Mouse (Mus musculus) small intestine, adult 2 months (tissue): ENCODE data around the gene Asic2. TPM values are rescaled to one million over a fixed set of nuclear protein-coding genes. Genes with fewer than 3 reads are reported as not detected.

Experiments used
- H3K27ac ChIP-seq: fragments of 200-500 bp; 2 replicates; pipeline ENCODE4 v1.5.1; 2012; ENCODE audit warnings: low read depth, low read length, control low read depth, inconsistent platforms; ENCODE audit not compliant: insufficient read depth
- H3K27me3 ChIP-seq: fragments of 200-500 bp; 2 replicates; pipeline ENCODE4 v1.6.1; 2012; ENCODE audit warnings: mild to moderate bottlenecking, moderate library complexity, low read length, inconsistent platforms; ENCODE audit not compliant: control insufficient read depth, insufficient read depth
- H3K36me3 ChIP-seq: fragments of 200-500 bp; 2 replicates; pipeline ENCODE4 v1.6.1; 2012; ENCODE audit warnings: mild to moderate bottlenecking, low read length, control low read depth, inconsistent platforms; ENCODE audit not compliant: control insufficient read depth, insufficient read depth
- H3K4me1 ChIP-seq: fragments of 200-500 bp; 2 replicates; pipeline ENCODE4 v1.6.1; 2012; ENCODE audit warnings: low read length, inconsistent platforms, mixed read lengths; ENCODE audit not compliant: control insufficient read depth, insufficient read depth, insufficient read length
- H3K4me3 ChIP-seq: fragments of 200-500 bp; 2 replicates; pipeline ENCODE4 v1.5.1; 2012; ENCODE audit warnings: low read depth, mild to moderate bottlenecking, control low read depth, inconsistent platforms, low read length, moderate library complexity
- CTCF ChIP-seq: fragments of 200-500 bp; IDR thresholded peaks from 2 replicates; pipeline ENCODE4 v1.5.1; 2012; ENCODE audit warnings: low read depth, mild to moderate bottlenecking, control low read depth, inconsistent platforms, low read length, moderate library complexity, mixed read lengths; ENCODE audit not compliant: insufficient replicate concordance, insufficient read length; ENCODE audit errors: extremely low read depth
- POLR2A ChIP-seq: fragments of 200-500 bp; IDR thresholded peaks from 2 replicates; pipeline ENCODE4 v1.6.1; 2012; ENCODE audit warnings: low read depth, mild to moderate bottlenecking, control low read depth, inconsistent platforms, low read length, moderate library complexity
- WGBS: fragments of 180-500 bp; shearing (Covaris S2); methylation state at CpG from one replicate; pipeline ENCODE4 v1.1.7; 2018; 5-methylcytosine and 5-hydroxymethylcytosine counted together
- polyA plus RNA-seq: library from polyadenylated mRNA; depleted of rRNA; stranded (reverse); fragments of >200 nt; gene quantifications from 2 replicates; pipeline ENCODE4 v1.2.3, GENCODE M21; 2012

Asic2 gene
- polyA plus RNA-seq, 1 experiment: 1.4 TPM

DNA sequence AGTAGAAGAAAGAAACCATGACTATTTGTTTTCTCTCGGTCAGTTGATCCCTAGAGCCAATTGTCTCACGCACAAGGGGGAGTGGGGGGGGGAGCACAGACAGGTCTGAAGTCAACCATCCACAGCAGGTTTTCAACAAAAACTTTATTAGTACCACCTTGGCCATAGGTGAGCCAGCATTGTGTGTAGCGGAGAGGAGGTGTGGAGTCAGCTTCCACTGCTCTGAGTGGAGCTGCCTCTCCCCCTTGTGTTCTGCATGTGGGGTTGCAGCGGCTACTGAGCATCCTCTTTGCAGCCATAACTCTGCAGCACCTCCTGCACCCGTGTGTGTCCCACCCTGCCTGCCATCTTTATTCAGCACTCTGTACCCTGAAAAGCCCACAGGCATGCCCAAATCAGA lies 6.3 kb upstream of the Asic2 start:
- Histone ChIP-seq H3K4me1 (no peaks in the 10 kb centered on the region), H3K27ac (no peak overlapping the region), H3K36me3 (no peaks in the 10 kb centered on the region), H3K27me3 (no peaks in the 10 kb centered on the region), H3K4me3 (no peak overlapping the region)
- TF ChIP-seq POLR2A (no peak), CTCF (no peak)
- WGBS: 18% methylated on average over 5 of the region's 5 CpGs

DNA sequence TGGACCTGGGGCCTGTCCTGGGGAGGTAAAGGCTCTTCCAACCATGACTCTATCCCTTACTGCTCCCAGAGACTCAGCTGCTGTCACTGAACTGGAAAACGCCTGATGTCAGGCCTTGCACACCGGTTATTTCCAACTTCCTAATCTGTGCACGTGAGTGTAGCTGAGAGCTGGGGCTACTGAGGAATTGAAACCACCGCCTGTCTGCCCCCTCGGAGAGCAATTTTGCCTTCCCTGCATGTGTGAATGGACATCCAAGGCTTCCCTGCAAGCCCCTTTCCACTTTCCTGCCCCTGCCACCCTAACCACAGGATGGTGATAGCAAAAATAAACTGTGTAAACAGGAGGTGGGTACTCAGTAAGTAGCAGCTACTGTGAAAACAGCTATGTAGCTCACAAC lies 5.4 kb upstream of the Asic2 start:
- H3K27me3 ChIP-seq: no peaks in the 10 kb centered on the region
- no peak overlapping the region for H3K27ac ChIP-seq
- no peak overlapping the region for H3K4me3 ChIP-seq
- WGBS: 52% methylated on average over 5 of the region's 5 CpGs
- no peaks in the 10 kb centered on the region for H3K36me3 ChIP-seq
- TF ChIP-seq CTCF: no peak
- no peak for TF ChIP-seq POLR2A
- H3K4me1 ChIP-seq: no peaks in the 10 kb centered on the region

DNA sequence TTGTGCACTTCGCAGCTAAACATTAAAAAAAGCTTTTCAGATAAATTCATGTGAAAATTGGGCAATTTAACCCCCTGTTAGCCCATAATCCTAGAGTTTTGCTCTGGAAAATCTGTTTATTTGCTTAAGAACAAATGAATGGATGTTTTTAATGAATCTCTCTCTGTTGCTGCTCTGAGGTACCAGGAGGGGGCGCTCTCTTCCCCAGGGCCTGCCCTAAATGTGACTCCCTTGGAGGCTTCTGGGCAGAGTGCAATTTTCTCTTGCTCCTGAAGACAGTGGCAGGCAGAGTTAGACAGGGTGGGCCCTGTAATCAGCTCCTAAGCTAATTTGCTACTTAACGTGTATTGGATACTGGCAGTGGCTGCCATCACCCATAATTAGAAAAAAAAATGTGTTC lies 3.8 kb upstream of the Asic2 start:
- no peak overlapping the region for H3K27ac ChIP-seq
- 44% methylated on average over 3 of the region's 3 CpGs for WGBS
- no peaks in the 10 kb centered on the region for H3K4me1 ChIP-seq
- TF ChIP-seq CTCF: peak; percentile 29; the same call in 1 of the 2 replicates
- no peak for TF ChIP-seq POLR2A
- H3K27me3 ChIP-seq: no peaks in the 10 kb centered on the region
- H3K4me3 ChIP-seq: no peak overlapping the region
- H3K36me3 ChIP-seq: no peaks in the 10 kb centered on the region

DNA sequence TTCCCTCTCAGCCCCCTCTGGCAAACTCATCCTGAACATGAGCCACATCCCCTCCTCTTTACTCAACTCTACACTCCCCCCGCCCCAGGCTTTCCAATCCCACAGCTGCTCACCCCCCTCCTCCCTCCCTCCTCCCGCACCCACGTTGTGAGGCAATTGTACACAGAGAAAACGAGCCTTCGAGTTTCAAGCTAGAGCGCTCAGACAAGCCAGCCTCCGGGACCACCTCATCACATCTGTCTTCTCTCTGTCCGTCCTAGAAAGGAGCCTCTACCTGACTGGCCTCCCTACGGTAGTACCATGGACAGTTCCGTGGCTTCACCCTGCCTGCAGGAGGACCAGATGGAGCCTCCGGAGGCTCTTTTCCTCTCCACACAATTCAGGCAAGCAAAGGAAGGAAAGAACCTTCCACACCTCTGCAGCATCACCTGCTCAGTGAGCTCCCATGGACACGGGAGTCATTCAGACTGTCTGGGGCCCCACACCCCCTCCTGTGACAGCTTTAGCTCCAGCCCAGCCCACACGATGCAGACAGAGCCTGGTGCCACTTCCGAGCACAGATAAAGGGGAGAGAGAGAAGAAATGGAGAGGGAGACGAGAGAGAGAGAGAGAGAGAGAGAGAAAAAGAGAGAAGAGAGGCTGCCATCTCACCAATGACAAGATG lies 1.5 kb downstream of the Asic2 start:
- H3K4me3 ChIP-seq: no peak overlapping the region
- no peaks in the 10 kb centered on the region for H3K4me1 ChIP-seq
- H3K27me3 ChIP-seq: no peaks in the 10 kb centered on the region
- H3K36me3 ChIP-seq: no peaks in the 10 kb centered on the region
- TF ChIP-seq CTCF: no peak
- TF ChIP-seq POLR2A: no peak
- no peak overlapping the region for H3K27ac ChIP-seq
- 16% methylated on average over 15 of the region's 15 CpGs for WGBS

DNA sequence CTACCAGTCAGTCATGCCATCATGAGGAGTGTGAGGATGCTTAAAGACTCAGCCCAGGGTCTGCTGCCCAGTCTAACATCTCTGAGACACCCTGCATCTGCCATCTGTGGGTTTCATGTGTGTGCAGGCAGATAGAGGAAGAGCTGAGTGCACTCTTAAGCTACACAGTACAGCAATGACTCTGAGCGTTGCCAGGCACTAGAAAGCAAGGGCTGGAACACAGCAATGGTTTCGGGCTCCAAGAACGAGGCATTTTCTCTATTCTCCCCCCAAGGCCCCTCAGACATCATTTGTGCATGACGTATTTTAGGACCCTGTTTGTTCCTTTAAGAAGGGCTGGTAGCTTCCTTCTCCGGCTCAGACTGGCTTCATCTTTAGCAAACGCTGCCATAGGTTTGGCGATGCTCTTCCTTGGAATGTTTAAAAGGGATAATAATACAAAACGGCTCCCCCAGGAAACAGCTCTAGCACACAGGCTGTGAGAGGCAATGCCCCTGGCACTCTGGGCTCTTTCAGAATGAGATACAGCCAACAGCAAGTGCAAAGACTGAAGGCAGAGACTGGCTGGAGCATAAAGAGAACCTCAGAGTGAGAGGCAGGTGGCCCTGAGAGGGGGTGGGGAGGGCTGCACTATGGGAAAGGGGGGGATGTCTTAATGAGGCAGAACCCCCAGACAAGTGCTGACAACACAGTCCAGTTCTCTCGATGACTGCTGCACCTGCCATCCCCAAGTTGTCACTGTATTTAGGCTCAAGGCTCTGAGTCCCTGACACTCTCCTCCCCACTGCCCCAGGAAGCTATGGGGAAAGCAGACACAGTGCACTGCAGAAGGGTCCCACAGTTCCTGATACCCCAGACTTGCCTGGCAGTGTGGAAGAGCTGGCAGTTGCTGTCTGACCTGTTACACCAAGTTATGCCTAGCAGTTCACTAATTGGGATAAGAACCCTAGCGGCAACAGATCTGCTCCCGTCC lies 2.3 kb downstream of the Asic2 start:
- no peak for TF ChIP-seq CTCF
- no peak for TF ChIP-seq POLR2A
- no peaks in the 10 kb centered on the region for H3K4me1 ChIP-seq
- H3K27ac ChIP-seq: no peak overlapping the region
- no peaks in the 10 kb centered on the region for H3K27me3 ChIP-seq
- H3K4me3 ChIP-seq: no peak overlapping the region
- WGBS: 68% methylated on average over 11 of the region's 11 CpGs
- H3K36me3 ChIP-seq: no peaks in the 10 kb centered on the region

GRCm38 (mm10) chr11:81964561-81964960 lies 3.7 kb downstream of the Asic2 start:
- WGBS: 84% methylated on average over 4 of the region's 4 CpGs
- H3K27ac ChIP-seq: no peak overlapping the region
- H3K27me3 ChIP-seq: no peaks in the 10 kb centered on the region
- TF ChIP-seq POLR2A (no peak), CTCF (no peak)
- H3K4me3 ChIP-seq: no peak overlapping the region
- no peaks in the 10 kb centered on the region for H3K36me3 ChIP-seq
- H3K4me1 ChIP-seq: no peaks in the 10 kb centered on the region

GRCm38 (mm10) chr11:81954398-81954797 lies 13.9 kb downstream of the Asic2 start:
- no peak for TF ChIP-seq POLR2A
- no peak for TF ChIP-seq CTCF
- no peaks in the 10 kb centered on the region for H3K36me3 ChIP-seq
- no peaks in the 10 kb centered on the region for H3K27me3 ChIP-seq
- H3K27ac ChIP-seq: no peak overlapping the region
- no peak overlapping the region for H3K4me3 ChIP-seq
- no peaks in the 10 kb centered on the region for H3K4me1 ChIP-seq
- 56% methylated on average over 4 of the region's 4 CpGs for WGBS
